Mouse (Mus musculus): ENCODE results near the gene Olfr685. TPM values are rescaled to one million over a fixed set of nuclear protein-coding genes. Genes with fewer than 3 reads are reported as not detected.

Gene Olfr685
- not detected in 2 replicates for polyA plus RNA-seq (2015; fragmentation: Nextera tagmentation; extraction: Ambion mirVana)

GRCm38 (mm10) chr7:105185912-105186311 lies at the start of gene Olfr685:
TSS of gene Olfr685 (minus strand) at chr7:105186012.
- Histone ChIP-seq H3K9me3 (replicated peaks) (no peaks in the 10 kb centered on the region), H3K36me3 (no peaks in the 10 kb centered on the region), H3K4me3 (replicated peaks) (no peak within 1 kb of the TSS), H3K27ac (no peak within 1 kb of the TSS), H3K9ac (no peak within 1 kb of the TSS), H3K4me2 (no peak within 1 kb of the TSS), H3K4me1 (no peaks in the 10 kb centered on the region), H3K27me3 (no peaks in the 10 kb centered on the region)
- 92% methylated on average over 1 of the region's 1 CpGs for WGBS
- no peak for ATAC-seq (replicated peaks; ENCODE audit: low FRiP score)

GRCm38 (mm10) chr7:105229386-105229785 lies 43.6 kb upstream of the Olfr685 start:
- Histone ChIP-seq H3K36me3 (no peaks in the 10 kb centered on the region), H3K9me3 (replicated peaks) (no peaks in the 10 kb centered on the region), H3K27ac (no peak overlapping the region), H3K27me3 (no peaks in the 10 kb centered on the region), H3K9ac (no peak overlapping the region), H3K4me1 (no peaks in the 10 kb centered on the region), H3K4me2 (no peak overlapping the region), H3K4me3 (replicated peaks) (no peak overlapping the region)
- ATAC-seq (replicated peaks; ENCODE audit: low FRiP score) = no peak
- 87% methylated on average over 2 of the region's 2 CpGs for WGBS

- Histone ChIP-seq H3K9me3 (replicated peaks) (no peaks in the 10 kb centered on the region), H3K9ac (no peak overlapping the region), H3K27me3 (no peaks in the 10 kb centered on the region), H3K27ac (no peak overlapping the region), H3K4me2 (no peak overlapping the region), H3K4me3 (replicated peaks) (no peak overlapping the region), H3K36me3 (no peaks in the 10 kb centered on the region), H3K4me1 (no peaks in the 10 kb centered on the region)
- peak; percentile 58; the same call in 1 of the 2 replicates for ATAC-seq (replicated peaks; ENCODE audit: low FRiP score)
- 79% methylated on average over 1 of the region's 1 CpGs for WGBS
Observed at GRCm38 (mm10) chr7:105228138-105228537, 42.3 kb upstream of the Olfr685 start.

GRCm38 (mm10) chr7:105226703-105227102 lies 40.9 kb upstream of the Olfr685 start:
- H3K36me3 ChIP-seq = no peaks in the 10 kb centered on the region
- no peaks in the 10 kb centered on the region for H3K27me3 ChIP-seq
- H3K9ac ChIP-seq = no peak overlapping the region
- H3K4me2 ChIP-seq = no peak overlapping the region
- no peak overlapping the region for H3K4me3 ChIP-seq (replicated peaks)
- no peaks in the 10 kb centered on the region for H3K9me3 ChIP-seq (replicated peaks)
- ATAC-seq (replicated peaks; ENCODE audit: low FRiP score) = no peak
- H3K4me1 ChIP-seq = no peaks in the 10 kb centered on the region
- H3K27ac ChIP-seq = no peak overlapping the region

GRCm38 (mm10) chr7:105226072-105226471 lies 40.3 kb upstream of the Olfr685 start:
- no peaks in the 10 kb centered on the region for H3K27me3 ChIP-seq
- no peak for ATAC-seq (replicated peaks; ENCODE audit: low FRiP score)
- no peak overlapping the region for H3K27ac ChIP-seq
- no peaks in the 10 kb centered on the region for H3K36me3 ChIP-seq
- no peaks in the 10 kb centered on the region for H3K4me1 ChIP-seq
- no peak overlapping the region for H3K9ac ChIP-seq
- H3K9me3 ChIP-seq (replicated peaks) = no peaks in the 10 kb centered on the region
- H3K4me3 ChIP-seq (replicated peaks) = no peak overlapping the region
- H3K4me2 ChIP-seq = no peak overlapping the region

GRCm38 (mm10) chr7:105218281-105218680 lies 32.5 kb upstream of the Olfr685 start:
- Histone ChIP-seq H3K4me1 (no peaks in the 10 kb centered on the region), H3K36me3 (no peaks in the 10 kb centered on the region), H3K27ac (no peak overlapping the region), H3K4me3 (replicated peaks) (no peak overlapping the region), H3K9ac (no peak overlapping the region), H3K9me3 (replicated peaks) (no peaks in the 10 kb centered on the region), H3K4me2 (no peak overlapping the region), H3K27me3 (no peaks in the 10 kb centered on the region)
- 83% methylated on average over 4 of the region's 4 CpGs for WGBS
- ATAC-seq (replicated peaks; ENCODE audit: low FRiP score) = no peak

GRCm38 (mm10) chr7:105214761-105215160 lies 28.9 kb upstream of the Olfr685 start:
- H3K36me3 ChIP-seq = no peaks in the 10 kb centered on the region
- no peaks in the 10 kb centered on the region for H3K27me3 ChIP-seq
- no peak overlapping the region for H3K4me2 ChIP-seq
- no peak for ATAC-seq (replicated peaks; ENCODE audit: low FRiP score)
- 52% methylated on average over 1 of the region's 1 CpGs for WGBS
- no peak overlapping the region for H3K27ac ChIP-seq
- no peak overlapping the region for H3K9ac ChIP-seq
- H3K9me3 ChIP-seq (replicated peaks) = no peaks in the 10 kb centered on the region
- no peaks in the 10 kb centered on the region for H3K4me1 ChIP-seq
- H3K4me3 ChIP-seq (replicated peaks) = no peak overlapping the region

- H3K36me3 ChIP-seq = no peaks in the 10 kb centered on the region
- H3K9me3 ChIP-seq (replicated peaks) = no peaks in the 10 kb centered on the region
- H3K4me3 ChIP-seq (replicated peaks) = no peak within 1 kb of the TSS
- no peaks in the 10 kb centered on the region for H3K4me1 ChIP-seq
- H3K4me2 ChIP-seq = no peak within 1 kb of the TSS
- no peak within 1 kb of the TSS for H3K9ac ChIP-seq
- no peaks in the 10 kb centered on the region for H3K27me3 ChIP-seq
- ATAC-seq (replicated peaks; ENCODE audit: low FRiP score) = no peak
- no peak within 1 kb of the TSS for H3K27ac ChIP-seq
Observed at GRCm38 (mm10) chr7:105207385-105207784, 21.6 kb upstream of the Olfr685 start, which contains the start of gene Olfr686. TSS of gene Olfr686 (minus strand) at chr7:105207485.

GRCm38 (mm10) chr7:105170773-105171172 lies 15.0 kb downstream of the Olfr685 start:
- no peaks in the 10 kb centered on the region for H3K27me3 ChIP-seq
- H3K4me3 ChIP-seq (replicated peaks) = no peak overlapping the region
- no peak for ATAC-seq (replicated peaks; ENCODE audit: low FRiP score)
- no peaks in the 10 kb centered on the region for H3K36me3 ChIP-seq
- H3K4me2 ChIP-seq = no peak overlapping the region
- H3K9ac ChIP-seq = no peak overlapping the region
- H3K9me3 ChIP-seq (replicated peaks) = no peaks in the 10 kb centered on the region
- H3K4me1 ChIP-seq = no peaks in the 10 kb centered on the region
- WGBS = 53% methylated on average over 4 of the region's 4 CpGs
- H3K27ac ChIP-seq = no peak overlapping the region

- Histone ChIP-seq H3K27ac (no peak within 1 kb of the TSS), H3K4me2 (no peak within 1 kb of the TSS), H3K36me3 (no peaks in the 10 kb centered on the region), H3K9me3 (replicated peaks) (no peaks in the 10 kb centered on the region), H3K9ac (no peak within 1 kb of the TSS), H3K27me3 (no peaks in the 10 kb centered on the region), H3K4me3 (replicated peaks) (no peak within 1 kb of the TSS), H3K4me1 (no peaks in the 10 kb centered on the region)
- ATAC-seq (replicated peaks; ENCODE audit: low FRiP score) = no peak
- WGBS = 45% methylated on average over 1 of the region's 1 CpGs
Observed at GRCm38 (mm10) chr7:105163553-105163952, 22.3 kb downstream of the Olfr685 start, which contains the start of gene Olfr684. TSS of gene Olfr684 (minus strand) at chr7:105163653.

- H3K4me3 ChIP-seq (replicated peaks) = no peak within 1 kb of the TSS
- H3K9me3 ChIP-seq (replicated peaks) = no peaks in the 10 kb centered on the region
- 69% methylated on average over 1 of the region's 1 CpGs for WGBS
- H3K4me1 ChIP-seq = no peaks in the 10 kb centered on the region
- no peak within 1 kb of the TSS for H3K9ac ChIP-seq
- H3K27ac ChIP-seq = no peak within 1 kb of the TSS
- no peaks in the 10 kb centered on the region for H3K27me3 ChIP-seq
- ATAC-seq (replicated peaks; ENCODE audit: low FRiP score) = no peak
- H3K4me2 ChIP-seq = no peak within 1 kb of the TSS
- H3K36me3 ChIP-seq = no peaks in the 10 kb centered on the region
Observed at GRCm38 (mm10) chr7:105146912-105147311, 38.9 kb downstream of the Olfr685 start, which contains the start of gene Olfr683. TSS of gene Olfr683 (minus strand) at chr7:105147012.

- Histone ChIP-seq H3K4me2 (no peak overlapping the region), H3K9me3 (replicated peaks) (no peaks in the 10 kb centered on the region), H3K4me1 (no peaks in the 10 kb centered on the region), H3K4me3 (replicated peaks) (no peak overlapping the region), H3K27ac (no peak overlapping the region), H3K36me3 (no peaks in the 10 kb centered on the region), H3K27me3 (no peaks in the 10 kb centered on the region), H3K9ac (no peak overlapping the region)
- 80% methylated on average over 2 of the region's 2 CpGs for WGBS
- no peak for ATAC-seq (replicated peaks; ENCODE audit: low FRiP score)
Observed at GRCm38 (mm10) chr7:105141275-105141674, 44.5 kb downstream of the Olfr685 start.

Data from kidney, embryonic 15.5 days (tissue).